Mouse (Mus musculus) liver, embryonic 14.5 days (tissue): ENCODE data around the gene Rusc2. TPM values are rescaled to one million over a fixed set of nuclear protein-coding genes. Genes with fewer than 3 reads are reported as not detected.

Experiments used
- ATAC-seq: fragments of 200-750 bp; cut with Nextera tagmentation; 2 replicates; pipeline ENCODE4 v1.8.0; 2017; ENCODE audit warnings: moderate number of reproducible peaks, mild to moderate bottlenecking, moderate library complexity; ENCODE audit not compliant: insufficient read depth
- DNase-seq, 3 experiments: peaks; one replicate each; pipeline ENCODE4 v3.0.0-alpha.2; 2012 to 2013; ENCODE audit warnings: low read depth in 3 of 3, low spot score in 3 of 3
- H3K27ac ChIP-seq: fragments of 300-500 bp; sonication (generic); 2 replicates; pipeline ENCODE4 v1.5.1; 2014; ENCODE audit warnings: moderate library complexity, mild to moderate bottlenecking, control low read depth, inconsistent platforms
- H3K27me3 ChIP-seq: fragments of 300-500 bp; sonication (generic); 2 replicates; pipeline ENCODE4 v1.6.1; 2014; ENCODE audit warnings: mild to moderate bottlenecking, low read length, moderate library complexity; ENCODE audit not compliant: control insufficient read depth, insufficient read depth
- H3K36me3 ChIP-seq: fragments of 300-500 bp; sonication (generic); replicated peaks from 2 replicates; pipeline ENCODE4 v1.6.1; 2014; ENCODE audit warnings: low read depth; ENCODE audit not compliant: control insufficient read depth, insufficient read depth
- H3K4me1 ChIP-seq, 2 experiments: fragments of 200-500 bp in 1 of 2; fragments of 300-500 bp in 1 of 2; sonication (generic) in 1 of 2; replicated peaks; 2 replicates each; pipeline ENCODE4 v1.6.1; 2012 to 2014; ENCODE audit warnings: antibody characterized with exemption in 1 of 2, inconsistent platforms in 1 of 2, low read length in 1 of 2; ENCODE audit not compliant: control insufficient read depth in 2 of 2, insufficient read depth in 2 of 2
- H3K4me2 ChIP-seq: fragments of 300-500 bp; sonication (generic); 2 replicates; pipeline ENCODE4 v1.6.1; 2014; ENCODE audit warnings: low read depth, mild to moderate bottlenecking, control low read depth, moderate library complexity
- H3K4me3 ChIP-seq, 2 experiments: fragments of 200-500 bp in 1 of 2; fragments of 300-500 bp in 1 of 2; sonication (generic) in 1 of 2; 2 replicates each; pipeline ENCODE4 v1.5.1; 2012 to 2014; ENCODE audit warnings: low read depth in 2 of 2, low read length in 2 of 2, mild to moderate bottlenecking in 2 of 2, control low read depth in 1 of 2, inconsistent platforms in 1 of 2, moderate library complexity in 1 of 2; ENCODE audit not compliant: insufficient read depth in 1 of 2
- H3K9ac ChIP-seq: fragments of 300-500 bp; sonication (generic); replicated peaks from 2 replicates; pipeline ENCODE4 v1.6.1; 2014; ENCODE audit warnings: mild to moderate bottlenecking, control low read depth, moderate library complexity
- H3K9me3 ChIP-seq: fragments of 300-500 bp; sonication (generic); 2 replicates; pipeline ENCODE4 v1.6.1; 2016; ENCODE audit warnings: low read length, mixed read lengths; ENCODE audit not compliant: control insufficient read depth
- CTCF ChIP-seq: IDR thresholded peaks from 2 replicates; pipeline ENCODE4 v1.5.1; 2016; ENCODE audit warnings: antibody characterized with exemption, low read depth, control low read depth
- EP300 ChIP-seq: IDR thresholded peaks from 2 replicates; pipeline ENCODE4 v1.6.1; 2016; ENCODE audit warnings: antibody characterized with exemption, low read depth
- WGBS: fragments of 180-500 bp; shearing (Covaris S2); extraction: QIAGEN DNeasy Blood & Tissue Kit; methylation state at CpG from one replicate; pipeline ENCODE4 v1.1.7; 2014; ENCODE audit not compliant: insufficient replicate concordance; 5-methylcytosine and 5-hydroxymethylcytosine counted together
- polyA plus RNA-seq, 2 experiments: library from polyadenylated mRNA; depleted of rRNA in 1 of 2; stranded (reverse) in 1 of 2; unstranded in 1 of 2; fragments of >200 nt; fragmentation: Nextera tagmentation in 1 of 2; extraction: Ambion mirVana in 1 of 2; gene quantifications; 2 replicates each; pipeline versions ENCODE4 v1.2.1 to v1.2.3; 2012 to 2014

The Rusc2 gene
- polyA plus RNA-seq, 2 experiments = 0.28 to 0.50 TPM

DNA sequence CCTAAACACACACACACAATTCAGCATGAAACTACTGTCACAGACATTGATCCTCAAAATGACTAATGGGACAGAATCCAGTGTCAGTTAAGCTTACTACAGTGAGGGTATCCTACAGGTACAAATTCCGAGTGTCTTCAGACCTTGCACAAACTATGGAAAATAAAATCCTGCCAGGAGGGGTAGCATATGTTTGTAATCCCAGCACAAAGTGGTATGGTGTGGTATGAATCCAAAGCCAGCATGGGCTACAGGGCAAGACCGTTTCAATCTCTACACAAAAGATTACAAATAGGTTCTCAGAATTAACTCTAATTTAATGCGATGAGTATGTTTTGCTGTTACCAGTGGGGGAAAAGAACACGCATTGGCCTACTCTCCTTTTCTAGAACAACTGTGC is 59.9 kb downstream of the Rusc2 start, which contains the start of gene Tesk1:
TSS of gene Tesk1 (plus strand) at position 301 of the 400 bp plus-strand sequence.
- peak within 1 kb of the TSS; percentile 94 for H3K4me2 ChIP-seq
- no peaks in the 10 kb centered on the region for H3K36me3 ChIP-seq
- 0 out of 4 replicates have a peak, but pooled peaks cover 0 to 2% of the 10 kb centered on the region in 2 experiments for H3K4me1 ChIP-seq
- TF ChIP-seq EP300 (no peak), CTCF (no peak)
- H3K27me3 ChIP-seq = peaks cover 10% of the 10 kb centered on the region
- no peak for DNase-seq
- no peaks in the 10 kb centered on the region for H3K9me3 ChIP-seq
- peak within 1 kb of the TSS; percentile 58 to 69 for H3K4me3 ChIP-seq
- peak within 1 kb of the TSS; percentile 4; the same call in 1 of the 2 replicates for H3K27ac ChIP-seq
- 25% methylated on average over 4 of the region's 4 CpGs for WGBS
- no peak for ATAC-seq
- H3K9ac ChIP-seq = peak within 1 kb of the TSS; percentile 41

DNA sequence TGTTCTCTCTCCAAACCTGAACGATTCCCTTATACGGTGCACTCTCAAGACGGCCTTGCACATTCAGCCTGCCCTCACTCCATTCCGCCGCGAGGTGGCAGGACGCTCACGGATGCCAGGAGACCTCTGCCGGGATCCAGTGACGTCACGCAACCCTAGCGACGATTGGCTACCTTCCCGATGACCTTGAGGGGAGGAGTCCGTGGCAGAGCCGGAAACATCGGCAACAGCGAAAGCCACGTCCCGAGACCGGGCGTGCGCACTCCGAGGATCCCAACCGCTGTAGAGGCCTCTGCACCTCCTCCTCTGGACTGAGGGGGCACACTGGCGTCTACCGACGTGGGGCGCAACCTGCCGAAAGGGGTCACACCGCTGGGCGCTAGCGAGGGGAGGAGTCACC is 60.3 kb downstream of the Rusc2 start:
- H3K4me1 ChIP-seq = 0 out of 4 replicates have a peak, but pooled peaks cover 0 to 2% of the 10 kb centered on the region in 2 experiments
- DNase-seq = peak; percentile 96 to 97 (median 96)
- ATAC-seq = peak; percentile 89
- H3K4me2 ChIP-seq = peak overlapping the region; percentile 94
- WGBS = under 1% methylated on average over 33 of the region's 33 CpGs
- no peaks in the 10 kb centered on the region for H3K9me3 ChIP-seq
- no peak for TF ChIP-seq EP300
- peak; percentile 99 for TF ChIP-seq CTCF
- no peaks in the 10 kb centered on the region for H3K36me3 ChIP-seq
- H3K27me3 ChIP-seq = peaks cover 10% of the 10 kb centered on the region
- H3K4me3 ChIP-seq = peak overlapping the region; percentile 58 to 69
- peak overlapping the region; percentile 4; the same call in 1 of the 2 replicates for H3K27ac ChIP-seq
- H3K9ac ChIP-seq = peak overlapping the region; percentile 41

DNA sequence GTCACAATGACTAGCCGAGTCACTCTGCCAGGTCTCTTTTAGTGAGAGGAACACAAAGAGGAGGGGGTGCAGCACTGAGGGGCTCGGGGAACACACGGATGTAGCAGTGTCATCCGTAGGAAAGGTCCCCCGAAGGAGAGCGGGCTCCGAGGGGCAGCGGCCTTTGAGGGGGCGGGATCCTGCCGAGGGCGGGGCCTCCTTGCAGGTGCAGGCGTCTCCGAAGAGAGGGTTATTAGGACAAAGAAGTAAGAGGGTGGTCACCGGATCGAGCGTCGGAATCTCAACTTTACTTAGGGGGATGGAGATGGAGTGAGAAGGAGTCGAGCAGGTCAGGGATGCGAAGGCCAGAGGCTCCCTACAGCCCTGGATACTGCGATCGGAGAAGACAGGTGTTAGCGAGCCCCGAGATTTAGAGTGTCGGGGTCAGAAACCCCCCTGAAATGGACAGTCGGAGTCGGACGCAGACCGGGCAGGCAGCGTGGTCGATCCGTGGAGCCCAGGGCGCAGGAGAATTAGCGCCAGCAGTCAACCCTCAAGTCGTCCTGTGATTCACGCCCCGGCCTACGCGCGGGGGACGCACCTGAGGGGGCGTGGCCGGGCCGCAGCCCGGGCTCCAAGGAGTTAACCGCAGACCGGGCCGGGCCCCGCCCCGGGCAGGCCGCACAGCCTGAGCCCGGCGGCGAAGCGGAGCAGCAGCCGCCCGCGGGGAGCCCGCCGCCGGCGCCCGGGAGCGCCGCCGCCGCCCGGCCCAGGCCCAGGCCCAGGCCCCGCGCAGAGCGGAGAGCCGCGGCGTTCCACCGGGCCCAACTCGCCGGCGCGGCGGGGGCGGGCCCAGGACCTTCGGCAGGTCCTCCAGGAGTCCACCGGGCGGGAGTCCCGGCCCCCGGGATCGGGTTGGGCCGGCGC is 60.9 kb downstream of the Rusc2 start:
- peak overlapping the region; percentile 41 for H3K9ac ChIP-seq
- H3K9me3 ChIP-seq = no peaks in the 10 kb centered on the region
- no peak for TF ChIP-seq EP300
- TF ChIP-seq CTCF = no peak
- H3K4me2 ChIP-seq = peak overlapping the region; percentile 94
- H3K4me1 ChIP-seq = 0 out of 4 replicates have a peak, but pooled peaks cover 0 to 2% of the 10 kb centered on the region in 2 experiments
- peak overlapping the region; percentile 58 to 69 for H3K4me3 ChIP-seq
- peak; percentile 45 to 53 (median 47) for DNase-seq
- peaks cover 10% of the 10 kb centered on the region for H3K27me3 ChIP-seq
- peak overlapping the region; percentile 4; the same call in 1 of the 2 replicates for H3K27ac ChIP-seq
- peak; percentile 61 for ATAC-seq
- no peaks in the 10 kb centered on the region for H3K36me3 ChIP-seq
- WGBS = under 1% methylated on average over 87 of the region's 88 CpGs

DNA sequence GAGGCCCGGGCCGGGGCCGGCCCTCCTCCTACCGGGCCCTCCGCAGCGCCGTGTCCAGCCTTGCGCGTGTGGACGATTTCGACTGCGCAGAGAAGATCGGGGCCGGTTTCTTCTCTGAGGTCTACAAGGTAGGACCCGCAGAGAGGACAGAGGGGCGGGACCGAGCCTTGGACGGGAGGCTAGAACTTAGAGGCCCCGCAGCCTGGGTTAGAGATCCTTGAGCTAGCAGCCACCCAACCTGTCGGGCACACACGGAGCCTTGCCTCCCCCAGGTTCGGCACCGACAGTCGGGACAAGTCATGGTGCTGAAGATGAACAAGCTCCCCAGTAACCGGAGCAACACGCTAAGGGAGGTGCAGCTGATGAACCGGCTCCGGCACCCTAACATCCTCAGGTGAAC is 61.7 kb downstream of the Rusc2 start:
- no peaks in the 10 kb centered on the region for H3K9me3 ChIP-seq
- peak overlapping the region; percentile 94 for H3K4me2 ChIP-seq
- peak overlapping the region; percentile 41 for H3K9ac ChIP-seq
- ATAC-seq = no peak
- 0 out of 4 replicates have a peak, but pooled peaks cover 0 to 2% of the 10 kb centered on the region in 2 experiments for H3K4me1 ChIP-seq
- H3K27ac ChIP-seq = no peak overlapping the region
- no peaks in the 10 kb centered on the region for H3K36me3 ChIP-seq
- peaks cover 10% of the 10 kb centered on the region for H3K27me3 ChIP-seq
- WGBS = 4% methylated on average over 28 of the region's 28 CpGs
- peak overlapping the region; percentile 27 to 58 for H3K4me3 ChIP-seq
- TF ChIP-seq EP300 (no peak), CTCF (no peak)
- no peak for DNase-seq

DNA sequence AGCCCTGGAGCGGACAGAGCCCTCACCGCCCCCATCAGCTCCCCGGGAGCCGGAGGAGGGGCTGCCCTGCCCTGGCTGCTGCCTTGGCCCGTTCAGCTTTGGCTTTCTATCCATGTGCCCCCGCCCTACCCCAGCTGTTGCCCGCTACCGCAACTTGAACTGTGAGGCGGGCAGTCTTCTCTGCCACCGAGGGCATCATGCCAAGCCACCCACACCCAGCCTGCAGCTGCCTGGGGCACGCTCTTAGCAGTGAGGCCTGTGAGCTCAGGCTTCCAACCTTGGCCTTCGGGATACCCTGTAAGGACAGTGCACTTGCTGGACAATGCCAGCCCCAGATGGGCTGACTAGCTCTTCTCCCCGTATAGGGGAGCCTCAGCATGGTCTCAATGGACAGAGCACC is 65.5 kb downstream of the Rusc2 start:
- H3K27ac ChIP-seq = no peak overlapping the region
- 83% methylated on average over 13 of the region's 13 CpGs for WGBS
- H3K4me3 ChIP-seq = no peak overlapping the region
- H3K36me3 ChIP-seq = no peaks in the 10 kb centered on the region
- H3K4me2 ChIP-seq = no peak overlapping the region
- DNase-seq (no peak), ATAC-seq (no peak)
- H3K27me3 ChIP-seq = peaks cover 13% of the 10 kb centered on the region
- H3K9ac ChIP-seq = no peak overlapping the region
- TF ChIP-seq CTCF = no peak
- TF ChIP-seq EP300 = no peak
- 0 out of 4 replicates have a peak, but pooled peaks cover 0 to 2% of the 10 kb centered on the region in 2 experiments for H3K4me1 ChIP-seq
- H3K9me3 ChIP-seq = no peaks in the 10 kb centered on the region
